In the genomic region with DNA sequence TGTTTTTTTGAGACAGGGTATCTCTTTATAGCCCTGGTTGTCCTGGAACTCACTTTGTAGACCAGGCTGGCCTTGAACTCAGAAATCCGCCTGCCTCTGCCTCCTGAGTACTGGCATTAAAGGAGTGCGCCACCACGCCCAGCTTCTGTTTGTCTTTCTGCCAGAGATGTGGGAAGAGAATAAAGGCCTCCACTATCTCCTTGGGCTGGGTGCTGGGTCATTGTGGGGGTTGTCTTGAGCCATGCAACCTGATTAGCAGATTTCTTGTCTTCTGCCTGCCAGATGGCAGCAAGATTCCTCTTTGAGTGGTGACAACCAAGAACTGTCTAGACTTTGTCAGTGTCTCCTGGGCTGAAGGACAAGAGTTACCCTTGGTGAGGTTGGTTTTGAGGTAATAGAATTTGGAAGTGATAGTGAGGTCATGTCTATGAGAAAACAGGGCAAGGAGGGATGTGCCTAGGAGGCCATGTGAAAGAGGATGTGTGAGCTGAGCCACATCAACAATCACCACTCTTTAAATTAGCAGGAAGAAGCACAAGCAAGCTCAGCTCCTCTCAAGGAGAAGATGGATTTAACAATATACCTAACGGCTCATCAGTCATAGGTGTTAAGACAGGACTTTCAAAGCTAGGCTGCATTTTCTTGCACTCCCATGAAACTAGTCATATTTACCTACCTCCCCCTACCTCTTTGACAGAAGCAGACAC, we compare ENCODE assay signal across 27 mouse cellular contexts. TPM values are rescaled to one million over a fixed set of nuclear protein-coding genes. Genes with fewer than 3 reads are reported as not detected.
DNase-seq lines count a peak whose midpoint lies in the region; ATAC-seq lines count a peak whose summit lies in the region.
"Had no signal": no experiment of that assay in that cellular context is flagged by ENCODE, and none has a peak within 500 bp of the region (broad histone marks: within the 10 kb centered on the region; RNA-seq: fewer than 3 reads in every experiment).

No protein-coding gene starts in this region.

- H3K4me2 ChIP-seq in midbrain, embryonic 16.5 days (ENCODE audit: low read length): no peak overlapping the region
- H3K4me2 ChIP-seq: embryonic facial prominence, embryonic 12.5 days; embryonic facial prominence, embryonic 15.5 days; heart, embryonic 13.5 days; hindbrain, embryonic 12.5 days; hindbrain, embryonic 15.5 days had no signal

- peaks cover 51% of the 10 kb centered on the region for H3K4me1 ChIP-seq in midbrain, embryonic 10.5 days
- no peaks in the 10 kb centered on the region for H3K4me1 ChIP-seq in midbrain, embryonic 16.5 days (ENCODE audit: control insufficient read depth, insufficient read depth, low read length)
- H3K4me1 ChIP-seq: hindbrain, embryonic 15.5 days had no signal

- peak overlapping the region; percentile 28; the same call in 1 of the 2 replicates for H3K27ac ChIP-seq in midbrain, embryonic 10.5 days (replicated peaks)
- H3K27ac ChIP-seq in midbrain, embryonic 16.5 days (ENCODE audit: low read length): no peak overlapping the region
- H3K27ac ChIP-seq: embryonic facial prominence, embryonic 12.5 days; embryonic facial prominence, embryonic 15.5 days; heart, adult 2 months; heart, embryonic 10.5 days; heart, embryonic 13.5 days; hindbrain, embryonic 12.5 days; hindbrain, embryonic 15.5 days had no signal

- no peak overlapping the region for H3K4me3 ChIP-seq in midbrain, embryonic 10.5 days
- no peak overlapping the region for H3K4me3 ChIP-seq in midbrain, embryonic 16.5 days (ENCODE audit: low read depth, low read length)
- H3K4me3 ChIP-seq: embryonic facial prominence, embryonic 12.5 days; embryonic facial prominence, embryonic 15.5 days; gastrocnemius, adult 2 months; heart, adult 2 months; heart, embryonic 10.5 days; heart, embryonic 13.5 days; hindbrain, embryonic 12.5 days; hindbrain, embryonic 15.5 days had no signal

- ATAC-seq in midbrain, embryonic 16.5 days: no peak
- peak; percentile 59; the same call in 1 of the 2 replicates for ATAC-seq in megakaryocyte, adult 5-6 weeks (ENCODE audit: poor library complexity, severe bottlenecking)
- ATAC-seq: forebrain, embryonic 14.5 days; forebrain, postnatal 0 days; Patski had no signal

- DNase-seq in midbrain, embryonic 10.5 days (ENCODE audit: low spot score): no peak
- DNase-seq in ES-CJ7 (ENCODE audit: low read depth, low spot score) (peak; percentile 66), ZHBTc4 (ENCODE audit: low read depth, low spot score) (peak; percentile 72)
- DNase-seq in ovary, postnatal 14 days (ENCODE audit: low spot score): no peak
- no peak for DNase-seq in spleen, adult 18-20 months
- DNase-seq: adrenal gland, postnatal 10 days; adrenal gland, postnatal 36 days; B cell, adult 2 months; cerebellum, adult 18-20 months; cerebellum, adult 9-10 months; cerebellum, postnatal 14 days; forebrain, postnatal 0 days; gastrocnemius, adult 2 months; gastrocnemius, postnatal 14 days; heart, adult 2 months had no signal

- H3K9me3 ChIP-seq in midbrain, embryonic 10.5 days (replicated peaks): 0 out of 2 replicates have a peak, but pooled peaks cover 4% of the 10 kb centered on the region
- H3K9me3 ChIP-seq in midbrain, embryonic 16.5 days (replicated peaks; ENCODE audit: control insufficient read depth, low read length, poor library complexity, severe bottlenecking): no peaks in the 10 kb centered on the region
- H3K9me3 ChIP-seq: embryonic facial prominence, embryonic 12.5 days; embryonic facial prominence, embryonic 15.5 days; G1E; heart, embryonic 10.5 days; heart, embryonic 13.5 days; hindbrain, embryonic 12.5 days; hindbrain, embryonic 15.5 days had no signal

- peaks cover 43% of the 10 kb centered on the region for H3K27me3 ChIP-seq in midbrain, embryonic 10.5 days (ENCODE audit: low read depth, poor library complexity, severe bottlenecking)
- H3K27me3 ChIP-seq in midbrain, embryonic 16.5 days (ENCODE audit: control insufficient read depth, insufficient read depth, low read depth, low read length): no peaks in the 10 kb centered on the region
- H3K27me3 ChIP-seq: CH12.LX; embryonic facial prominence, embryonic 12.5 days; embryonic facial prominence, embryonic 15.5 days; hindbrain, embryonic 12.5 days; hindbrain, embryonic 15.5 days; Patski had no signal

- H3K9ac ChIP-seq in midbrain, embryonic 16.5 days (ENCODE audit: low read depth, low read length): no peak overlapping the region
- H3K9ac ChIP-seq: embryonic facial prominence, embryonic 12.5 days; embryonic facial prominence, embryonic 15.5 days; forebrain, postnatal 0 days; heart, embryonic 13.5 days; hindbrain, embryonic 12.5 days; hindbrain, embryonic 15.5 days had no signal

- WGBS in midbrain, embryonic 10.5 days: 92% methylated on average over 4 of the region's 4 CpGs
- 95% methylated on average over 4 of the region's 4 CpGs for WGBS in midbrain, embryonic 16.5 days

- no peaks in the 10 kb centered on the region for H3K36me3 ChIP-seq in midbrain, embryonic 10.5 days
- H3K36me3 ChIP-seq in midbrain, embryonic 16.5 days (ENCODE audit: control insufficient read depth, insufficient read depth, low read length): no peaks in the 10 kb centered on the region
- H3K36me3 ChIP-seq: embryonic facial prominence, embryonic 12.5 days; embryonic facial prominence, embryonic 15.5 days; G1E; heart, embryonic 10.5 days; heart, embryonic 13.5 days; hindbrain, embryonic 12.5 days; hindbrain, embryonic 15.5 days had no signal

RNA-seq across cellular contexts. Expression of a gene that starts 10.6 kb away (rescaled TPM):
- 10.0 and 10.1 TPM in 2 replicates for polyA plus RNA-seq in midbrain, embryonic 10.5 days (2016; fragmentation: Nextera tagmentation; extraction: Ambion mirVana)
- 8.0 and 9.5 TPM in 2 replicates for polyA plus RNA-seq in midbrain, embryonic 16.5 days (2015; fragmentation: Nextera tagmentation; extraction: Ambion mirVana)
- total RNA-seq in megakaryocyte, adult 5-6 weeks (2015): 7.3 and 9.2 TPM in 2 replicates
- 8.4 and 10.0 TPM in 2 replicates for total RNA-seq in megakaryocyte, adult 5-6 weeks (2017)
- polyA plus RNA-seq: G1E had no signal

Comparison
In these comparisons a context has a peak if more than half of its experiments do, and no peak if none do; other contexts are left out.
1. DNase-seq: peak in ES-CJ7 (single experiment) and ZHBTc4 (single experiment); none in midbrain, embryonic 10.5 days (single experiment), ovary, postnatal 14 days (single experiment) and spleen, adult 18-20 months (0 of 2).